Mouse (Mus musculus): ENCODE results near the gene Capn5.

Gene Capn5

GRCm38 (mm10) chr7:98164382-98164998 lies 13.6 kb downstream of the Capn5 start:
- Histone ChIP-seq H3K36me3 (ENCODE audit: control insufficient read depth, insufficient read depth, low read length, poor library complexity, severe bottlenecking) (peaks cover 1% of the 10 kb centered on the region; the same call in 1 of the 2 replicates), H3K27me3 (ENCODE audit: control insufficient read depth, insufficient read depth, low read length, poor library complexity, severe bottlenecking) (no peaks in the 10 kb centered on the region)
- DNase-seq (ENCODE audit: low read depth, low spot score): no peak

GRCm38 (mm10) chr7:98163700-98164099 lies 14.4 kb downstream of the Capn5 start:
- Histone ChIP-seq H3K36me3 (ENCODE audit: control insufficient read depth, insufficient read depth, low read length, poor library complexity, severe bottlenecking) (peaks cover 1% of the 10 kb centered on the region; the same call in 1 of the 2 replicates), H3K27me3 (ENCODE audit: control insufficient read depth, insufficient read depth, low read length, poor library complexity, severe bottlenecking) (no peaks in the 10 kb centered on the region)
- no peak for DNase-seq (ENCODE audit: low read depth, low spot score)

DNA sequence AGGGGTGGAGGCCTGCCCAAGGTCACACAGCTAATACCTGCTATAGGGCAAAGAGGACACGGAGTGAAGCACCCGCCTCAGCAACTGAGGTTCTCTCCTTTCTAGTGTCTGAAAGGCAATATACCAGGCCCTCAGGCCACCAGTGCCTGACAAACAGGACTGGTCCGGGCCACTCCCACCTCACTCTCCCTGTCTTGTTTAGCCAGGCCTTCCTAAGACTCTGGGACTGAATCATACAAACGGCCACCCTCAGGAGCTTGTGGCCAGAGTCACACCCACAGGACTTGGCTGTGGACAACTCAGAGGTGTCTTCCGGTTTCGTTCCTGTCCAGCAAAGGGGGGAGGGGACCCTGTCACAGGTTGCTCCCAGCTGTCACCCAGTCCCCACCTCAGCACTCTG lies 15.8 kb downstream of the Capn5 start:
- H3K27me3 ChIP-seq (ENCODE audit: control insufficient read depth, insufficient read depth, low read length, poor library complexity, severe bottlenecking): no peaks in the 10 kb centered on the region
- H3K36me3 ChIP-seq (ENCODE audit: control insufficient read depth, insufficient read depth, low read length, poor library complexity, severe bottlenecking): peaks cover 1% of the 10 kb centered on the region; the same call in 1 of the 2 replicates
- no peak for DNase-seq (ENCODE audit: low read depth, low spot score)

- Histone ChIP-seq H3K36me3 (ENCODE audit: control insufficient read depth, insufficient read depth, low read length, poor library complexity, severe bottlenecking) (peaks cover 1% of the 10 kb centered on the region; the same call in 1 of the 2 replicates), H3K27me3 (ENCODE audit: control insufficient read depth, insufficient read depth, low read length, poor library complexity, severe bottlenecking) (no peaks in the 10 kb centered on the region)
- no peak for DNase-seq (ENCODE audit: low read depth, low spot score)
These were observed 17.9 kb downstream of the Capn5 start for GRCm38 (mm10) chr7:98160041-98160740.

- Histone ChIP-seq H3K27me3 (ENCODE audit: control insufficient read depth, insufficient read depth, low read length, poor library complexity, severe bottlenecking) (no peaks in the 10 kb centered on the region), H3K36me3 (ENCODE audit: control insufficient read depth, insufficient read depth, low read length, poor library complexity, severe bottlenecking) (peaks cover 1% of the 10 kb centered on the region; the same call in 1 of the 2 replicates)
- DNase-seq (ENCODE audit: low read depth, low spot score): no peak
These were observed 19.6 kb downstream of the Capn5 start for GRCm38 (mm10) chr7:98158481-98158880.

DNA sequence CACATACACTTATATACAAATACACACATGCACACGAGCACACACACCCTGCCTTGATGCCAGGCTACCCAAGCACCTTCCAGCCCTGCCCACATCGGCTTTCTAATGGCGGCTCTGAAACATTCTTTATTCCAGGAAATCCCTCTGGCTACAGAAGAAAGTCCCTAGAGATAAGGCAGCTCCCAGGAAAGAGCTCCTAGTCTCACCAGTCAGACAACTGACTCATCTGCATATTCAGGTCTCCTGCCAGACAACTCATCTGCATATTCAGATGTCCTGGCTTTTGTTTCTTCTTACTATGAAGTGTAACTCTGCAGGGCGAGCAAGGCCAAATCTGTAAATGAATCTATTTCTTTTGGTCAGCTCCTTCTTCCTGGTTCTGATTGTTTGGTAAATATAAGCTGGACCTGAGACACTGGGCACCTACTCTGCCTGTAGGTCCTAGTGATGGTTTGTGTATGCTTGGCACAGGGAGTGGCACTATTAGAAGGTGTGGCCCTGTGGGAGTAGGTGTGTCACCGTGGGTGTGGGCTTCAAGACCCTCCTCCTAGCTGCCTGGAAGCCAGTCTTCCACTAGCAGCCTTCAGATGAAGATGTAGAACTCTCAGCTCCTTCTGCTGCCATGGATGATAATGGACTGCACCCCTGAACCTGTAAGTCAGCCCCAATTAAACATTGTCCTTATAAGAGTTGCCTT lies 20.3 kb downstream of the Capn5 start:
- Histone ChIP-seq H3K27me3 (ENCODE audit: control insufficient read depth, insufficient read depth, low read length, poor library complexity, severe bottlenecking) (no peaks in the 10 kb centered on the region), H3K36me3 (ENCODE audit: control insufficient read depth, insufficient read depth, low read length, poor library complexity, severe bottlenecking) (peaks cover 1% of the 10 kb centered on the region; the same call in 1 of the 2 replicates)
- no peak for DNase-seq (ENCODE audit: low read depth, low spot score)

GRCm38 (mm10) chr7:98156280-98156665 lies 21.8 kb downstream of the Capn5 start:
- DNase-seq (ENCODE audit: low read depth, low spot score): no peak
- no peaks in the 10 kb centered on the region for H3K27me3 ChIP-seq (ENCODE audit: control insufficient read depth, insufficient read depth, low read length, poor library complexity, severe bottlenecking)
- peaks cover 1% of the 10 kb centered on the region; the same call in 1 of the 2 replicates for H3K36me3 ChIP-seq (ENCODE audit: control insufficient read depth, insufficient read depth, low read length, poor library complexity, severe bottlenecking)

DNA sequence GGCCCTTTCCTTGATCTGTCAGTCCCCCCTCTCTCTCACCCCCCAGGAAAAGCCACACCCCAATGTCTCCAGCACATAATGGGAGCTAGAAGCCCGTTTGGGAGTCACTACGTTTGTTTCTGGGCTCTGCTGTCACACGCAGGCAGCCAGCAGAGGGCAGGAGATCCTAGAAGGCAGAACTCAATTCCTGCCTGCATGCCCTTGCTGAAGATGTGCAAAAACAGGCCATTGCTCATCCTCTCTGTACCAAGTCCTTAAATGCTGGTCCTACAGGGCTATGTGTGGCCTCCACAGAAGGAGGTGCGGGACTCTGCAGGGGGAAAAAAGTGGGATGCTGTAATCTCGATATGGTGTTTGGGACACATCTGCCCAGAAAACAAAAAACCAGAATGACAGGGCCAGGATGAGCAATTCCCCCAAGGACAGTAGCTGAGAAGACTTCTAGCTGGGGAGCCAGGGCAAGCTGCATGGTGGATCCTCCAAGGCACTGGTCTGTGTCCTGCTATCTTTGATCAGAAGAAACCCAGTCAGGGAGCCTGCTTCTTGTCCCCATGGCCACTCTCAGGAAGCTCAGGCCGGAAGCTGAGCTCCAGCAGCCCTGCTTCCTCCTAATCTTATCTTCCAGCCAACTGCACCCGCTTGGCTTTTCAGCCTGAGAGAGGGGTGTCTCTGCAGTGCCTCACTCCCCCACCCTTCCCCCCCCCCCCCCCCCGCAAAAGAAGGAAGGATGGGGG lies 22.4 kb downstream of the Capn5 start:
- peak; percentile 78 for DNase-seq (ENCODE audit: low read depth, low spot score)
- H3K27me3 ChIP-seq (ENCODE audit: control insufficient read depth, insufficient read depth, low read length, poor library complexity, severe bottlenecking): no peaks in the 10 kb centered on the region
- H3K36me3 ChIP-seq (ENCODE audit: control insufficient read depth, insufficient read depth, low read length, poor library complexity, severe bottlenecking): no peaks in the 10 kb centered on the region

DNA sequence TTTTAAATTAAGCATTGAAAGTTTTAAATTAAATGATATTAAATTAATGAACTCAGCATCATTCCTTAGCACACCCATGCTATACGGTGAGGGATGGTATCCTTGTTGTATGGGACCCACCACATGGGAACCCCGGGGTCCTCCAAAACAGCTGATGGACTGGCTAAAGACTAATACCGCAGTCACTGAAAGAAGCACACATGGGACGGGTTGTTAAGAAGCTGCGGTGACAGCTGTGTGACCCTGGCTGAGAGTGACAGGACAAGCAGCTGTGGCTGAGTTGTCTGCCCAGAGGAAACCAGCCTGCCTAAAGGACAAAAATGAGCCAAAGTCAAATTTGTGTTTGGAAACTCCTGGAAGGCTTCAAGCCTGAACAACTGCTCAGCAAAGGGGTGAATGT lies 24.2 kb downstream of the Capn5 start:
- H3K36me3 ChIP-seq (ENCODE audit: control insufficient read depth, insufficient read depth, low read length, poor library complexity, severe bottlenecking): no peaks in the 10 kb centered on the region
- no peak for DNase-seq (ENCODE audit: low read depth, low spot score)

GRCm38 (mm10) chr7:98153345-98153744 lies 24.7 kb downstream of the Capn5 start:
- no peak for DNase-seq (ENCODE audit: low read depth, low spot score)
- no peaks in the 10 kb centered on the region for H3K36me3 ChIP-seq (ENCODE audit: control insufficient read depth, insufficient read depth, low read length, poor library complexity, severe bottlenecking)
- H3K27me3 ChIP-seq (ENCODE audit: control insufficient read depth, insufficient read depth, low read length, poor library complexity, severe bottlenecking): no peaks in the 10 kb centered on the region

More for the DNA sequence above, 24.2 kb downstream of the Capn5 start:
- H3K27me3 ChIP-seq (ENCODE audit: control insufficient read depth, insufficient read depth, low read length, poor library complexity, severe bottlenecking): no peaks in the 10 kb centered on the region

GRCm38 (mm10) chr7:98152400-98152799 lies 25.7 kb downstream of the Capn5 start:
- DNase-seq (ENCODE audit: low read depth, low spot score): no peak
- H3K27me3 ChIP-seq (ENCODE audit: control insufficient read depth, insufficient read depth, low read length, poor library complexity, severe bottlenecking): no peaks in the 10 kb centered on the region
- H3K36me3 ChIP-seq (ENCODE audit: control insufficient read depth, insufficient read depth, low read length, poor library complexity, severe bottlenecking): no peaks in the 10 kb centered on the region

GRCm38 (mm10) chr7:98150525-98150924 lies 27.5 kb downstream of the Capn5 start:
- Histone ChIP-seq H3K27me3 (ENCODE audit: control insufficient read depth, insufficient read depth, low read length, poor library complexity, severe bottlenecking) (no peaks in the 10 kb centered on the region), H3K36me3 (ENCODE audit: control insufficient read depth, insufficient read depth, low read length, poor library complexity, severe bottlenecking) (no peaks in the 10 kb centered on the region)
- no peak for DNase-seq (ENCODE audit: low read depth, low spot score)

DNA sequence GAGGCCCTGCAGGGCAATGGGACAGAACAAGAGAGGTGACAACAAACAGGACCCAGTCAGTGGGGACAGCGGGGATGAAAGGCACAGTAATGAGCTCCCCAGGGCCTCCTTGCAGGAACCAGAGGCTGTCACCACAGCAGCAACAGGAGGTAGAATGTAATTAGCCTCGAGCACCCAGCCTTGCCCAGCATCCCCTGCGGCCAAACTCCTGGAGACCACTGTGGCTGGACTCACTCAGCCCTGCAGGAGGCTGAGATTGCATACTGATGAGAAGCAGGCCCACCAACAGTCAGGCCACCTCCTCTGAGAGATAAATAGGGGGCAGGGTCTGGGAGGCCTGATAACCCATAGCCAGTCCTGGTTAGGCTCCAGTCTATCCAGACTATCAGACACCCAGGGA lies 28.3 kb downstream of the Capn5 start:
- H3K36me3 ChIP-seq (ENCODE audit: control insufficient read depth, insufficient read depth, low read length, poor library complexity, severe bottlenecking): no peaks in the 10 kb centered on the region
- H3K27me3 ChIP-seq (ENCODE audit: control insufficient read depth, insufficient read depth, low read length, poor library complexity, severe bottlenecking): no peaks in the 10 kb centered on the region
- DNase-seq (ENCODE audit: low read depth, low spot score): no peak

DNA sequence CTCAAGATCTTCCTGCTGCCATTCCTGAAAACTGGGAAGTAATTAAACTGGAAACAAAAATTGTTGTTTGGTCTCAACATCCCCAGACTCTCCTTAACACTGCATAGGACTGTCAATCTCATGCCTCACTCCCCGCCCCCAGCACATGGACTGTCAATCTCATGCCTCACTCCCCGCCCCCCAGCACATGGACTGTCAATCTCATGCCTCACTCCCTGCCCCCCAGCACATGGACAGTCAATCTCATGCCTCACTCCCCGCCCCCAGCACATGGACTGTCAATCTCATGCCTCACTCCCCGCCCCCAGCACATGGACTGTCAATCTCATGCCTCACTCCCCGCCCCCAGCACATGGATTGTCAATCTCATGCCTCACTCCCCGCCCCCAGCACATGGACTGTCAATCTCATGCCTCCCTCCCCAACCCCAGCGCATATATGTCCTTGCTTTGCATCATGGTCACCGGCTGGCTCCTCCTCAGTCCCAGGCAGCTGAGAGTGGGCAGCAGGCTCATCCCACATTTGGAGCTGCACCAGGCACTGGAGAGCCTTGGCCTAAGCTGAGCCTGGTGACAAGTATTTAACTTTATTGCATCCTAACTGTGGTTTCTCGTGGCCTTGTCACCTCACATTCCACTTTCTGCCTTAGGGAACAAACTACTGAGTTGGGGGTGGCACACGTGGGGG lies 29.2 kb downstream of the Capn5 start:
- peaks cover 3% of the 10 kb centered on the region; the same call in 1 of the 2 replicates for H3K36me3 ChIP-seq (ENCODE audit: control insufficient read depth, insufficient read depth, low read length, poor library complexity, severe bottlenecking)
- DNase-seq (ENCODE audit: low read depth, low spot score): no peak
- H3K27me3 ChIP-seq (ENCODE audit: control insufficient read depth, insufficient read depth, low read length, poor library complexity, severe bottlenecking): no peaks in the 10 kb centered on the region
